ENCODE assay signal across 8 mouse cellular contexts in the genomic region with DNA sequence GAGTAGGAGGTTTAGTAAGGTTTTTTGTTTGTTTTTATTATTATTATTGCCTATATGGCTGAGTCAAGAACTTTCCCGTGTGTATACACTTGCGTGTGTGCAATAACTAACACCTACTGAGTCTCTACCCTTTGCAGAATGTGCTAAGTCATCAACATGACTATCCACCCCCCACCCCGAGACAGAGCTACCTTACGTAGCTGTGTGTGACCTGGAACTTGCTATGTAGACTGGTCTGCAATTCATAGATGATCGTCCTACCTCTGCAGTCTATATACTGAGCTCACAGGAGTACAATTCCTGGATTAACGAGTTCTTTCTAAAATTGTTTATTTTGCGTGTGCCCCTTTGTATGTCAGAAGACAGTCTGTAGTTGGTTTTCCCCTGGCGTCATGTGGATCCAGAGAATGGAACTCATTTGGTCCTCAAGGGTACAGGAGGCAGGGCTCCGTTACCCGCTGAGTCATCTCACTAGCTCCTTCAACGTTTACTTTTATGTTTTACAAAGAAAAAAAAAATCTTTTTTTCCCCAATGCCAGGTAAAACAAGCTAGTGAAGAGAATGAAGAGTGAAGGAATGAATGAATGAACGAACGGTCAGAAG. TPM values are rescaled to one million over a fixed set of nuclear protein-coding genes. Genes with fewer than 3 reads are reported as not detected.
DNase-seq lines count a peak whose midpoint lies in the region; ATAC-seq and TF ChIP-seq lines count a peak whose summit lies in the region.

Gene Usp10 (plus strand): TSS at position 417 of the 603 bp plus-strand sequence.

- H3K36me3 ChIP-seq in lung, embryonic 14.5 days (ENCODE audit: insufficient read depth) = no peaks in the 10 kb centered on the region
- H3K36me3 ChIP-seq in forebrain, postnatal 0 days (ENCODE audit: insufficient read depth) = no peaks in the 10 kb centered on the region
- H3K36me3 ChIP-seq in hindbrain, embryonic 16.5 days (ENCODE audit: control insufficient read depth, insufficient read depth, low read length) = no peaks in the 10 kb centered on the region
- no peaks in the 10 kb centered on the region for H3K36me3 ChIP-seq in liver, embryonic 16.5 days (ENCODE audit: control insufficient read depth, insufficient read depth)

- no peak for DNase-seq in lung, embryonic 14.5 days
- DNase-seq in lung, postnatal 36 days = no peak
- peak; percentile 34 for DNase-seq in adrenal gland, postnatal 14 days
- no peak for DNase-seq in forebrain, postnatal 0 days
- no peak for DNase-seq in cerebellum, adult 9-10 months

- H3K4me3 ChIP-seq in lung, embryonic 14.5 days (ENCODE audit: low read depth, low read length) = peak within 1 kb of the TSS; percentile 79
- H3K4me3 ChIP-seq in forebrain, postnatal 0 days (ENCODE audit: low read depth, low read length) = peak within 1 kb of the TSS; percentile 65
- peak within 1 kb of the TSS; percentile 87 for H3K4me3 ChIP-seq in hindbrain, embryonic 16.5 days (ENCODE audit: low read length)
- H3K4me3 ChIP-seq in liver, embryonic 16.5 days (ENCODE audit: low read depth, low read length) = peak within 1 kb of the TSS; percentile 81

- WGBS in lung, embryonic 14.5 days = 22% methylated on average over 13 of the region's 13 CpGs
- 28% methylated on average over 13 of the region's 13 CpGs for whole genome bisulfite sequencing in forebrain, postnatal 0 days
- 22% methylated on average over 13 of the region's 13 CpGs for WGBS in hindbrain, embryonic 16.5 days
- WGBS in liver, embryonic 16.5 days (ENCODE audit: insufficient replicate concordance) = 17% methylated on average over 13 of the region's 13 CpGs

- H3K27me3 ChIP-seq in lung, embryonic 14.5 days (ENCODE audit: insufficient read depth, low read length) = no peaks in the 10 kb centered on the region
- no peaks in the 10 kb centered on the region for H3K27me3 ChIP-seq in forebrain, postnatal 0 days (ENCODE audit: insufficient read depth, low read length)
- no peaks in the 10 kb centered on the region for H3K27me3 ChIP-seq in hindbrain, embryonic 16.5 days (replicated peaks; ENCODE audit: control insufficient read depth, insufficient read depth, low read length)
- H3K27me3 ChIP-seq in liver, embryonic 16.5 days (ENCODE audit: control insufficient read depth, insufficient read depth, low read depth, low read length) = no peaks in the 10 kb centered on the region

- no peak for TF ChIP-seq CTCF in lung, embryonic 14.5 days (IDR thresholded peaks at IDR 0.05; ENCODE audit: low read depth)
- TF ChIP-seq CTCF in forebrain, postnatal 0 days (IDR thresholded peaks at IDR 0.05; ENCODE audit: low read depth) = no peak

- peak within 1 kb of the TSS; percentile 86 for H3K4me2 ChIP-seq in lung, embryonic 14.5 days
- H3K4me2 ChIP-seq in forebrain, postnatal 0 days (ENCODE audit: low read depth) = peak within 1 kb of the TSS; percentile 81
- peak within 1 kb of the TSS; percentile 77 for H3K4me2 ChIP-seq in hindbrain, embryonic 16.5 days (ENCODE audit: low read length)
- H3K4me2 ChIP-seq in liver, embryonic 16.5 days (ENCODE audit: low read depth, low read length) = peak within 1 kb of the TSS; percentile 93

- peak within 1 kb of the TSS; percentile 91 for H3K9ac ChIP-seq in lung, embryonic 14.5 days
- peak within 1 kb of the TSS; percentile 72 for H3K9ac ChIP-seq in forebrain, postnatal 0 days
- H3K9ac ChIP-seq in hindbrain, embryonic 16.5 days (ENCODE audit: low read depth, low read length) = peak within 1 kb of the TSS; percentile 96
- peak within 1 kb of the TSS; percentile 87 for H3K9ac ChIP-seq in liver, embryonic 16.5 days (ENCODE audit: low read depth, low read length)

- H3K9me3 ChIP-seq in lung, embryonic 14.5 days (ENCODE audit: low read depth, low read length) = no peaks in the 10 kb centered on the region
- H3K9me3 ChIP-seq in forebrain, postnatal 0 days (ENCODE audit: low read length) = no peaks in the 10 kb centered on the region
- H3K9me3 ChIP-seq in hindbrain, embryonic 16.5 days (ENCODE audit: control insufficient read depth, low read length) = no peaks in the 10 kb centered on the region
- no peaks in the 10 kb centered on the region for H3K9me3 ChIP-seq in liver, embryonic 16.5 days (replicated peaks; ENCODE audit: control insufficient read depth, low read length)

- ATAC-seq in lung, embryonic 14.5 days (ENCODE audit: insufficient read depth) = no peak
- peak; percentile 30 for ATAC-seq in forebrain, postnatal 0 days
- peak; percentile 9 for ATAC-seq in hindbrain, embryonic 16.5 days
- ATAC-seq in liver, embryonic 16.5 days (ENCODE audit: low read depth) = peak; percentile 37
- no peak for ATAC-seq in cerebellum, adult (ENCODE audit: insufficient number of reproducible peaks, low FRiP score, low TSS enrichment)

- H3K27ac ChIP-seq in lung, embryonic 14.5 days (ENCODE audit: low read depth) = peak within 1 kb of the TSS; percentile 92
- H3K27ac ChIP-seq in forebrain, postnatal 0 days (ENCODE audit: low read depth, low read length) = peak within 1 kb of the TSS; percentile 95
- H3K27ac ChIP-seq in hindbrain, embryonic 16.5 days (ENCODE audit: low read depth, low read length) = peak within 1 kb of the TSS; percentile 94
- peak within 1 kb of the TSS; percentile 93 for H3K27ac ChIP-seq in liver, embryonic 16.5 days (ENCODE audit: low read length)

- H3K4me1 ChIP-seq in lung, embryonic 14.5 days (ENCODE audit: insufficient read depth) = peaks cover 24% of the 10 kb centered on the region
- H3K4me1 ChIP-seq in forebrain, postnatal 0 days (ENCODE audit: insufficient read depth) = peaks cover 26% of the 10 kb centered on the region
- H3K4me1 ChIP-seq in hindbrain, embryonic 16.5 days (ENCODE audit: control insufficient read depth, insufficient read depth, low read depth, low read length) = peaks cover 37% of the 10 kb centered on the region
- H3K4me1 ChIP-seq in liver, embryonic 16.5 days (ENCODE audit: control insufficient read depth, low read depth, low read length) = peaks cover 50% of the 10 kb centered on the region

RNA-seq across cellular contexts. Expression of gene Usp10, which starts in this region (rescaled TPM):
- polyA plus RNA-seq in lung, embryonic 14.5 days (2014; fragmentation: Nextera tagmentation; extraction: Ambion mirVana) = 142 and 155 TPM in 2 replicates
- total RNA-seq in adrenal gland, postnatal 14 days (2021) = 103 and 109 TPM in 2 replicates
- total RNA-seq in forebrain, postnatal 0 days (2014; rRNA removed) = 68.1 and 77.3 TPM in 2 replicates
- polyA plus RNA-seq in forebrain, postnatal 0 days (2015; fragmentation: Nextera tagmentation; extraction: Ambion mirVana) = 89.6 and 106 TPM in 2 replicates
- 120 and 152 TPM in 2 replicates for polyA plus RNA-seq in hindbrain, embryonic 16.5 days (2015; fragmentation: Nextera tagmentation; extraction: Ambion mirVana)
- polyA plus RNA-seq in liver, embryonic 16.5 days (2015; fragmentation: Nextera tagmentation; extraction: Ambion mirVana) = 66.7 and 75.7 TPM in 2 replicates

Comparison
In these comparisons a context has a peak if more than half of its experiments do, and no peak if none do; other contexts are left out.
1. ATAC-seq: peak in forebrain, postnatal 0 days (single experiment), hindbrain, embryonic 16.5 days (single experiment) and liver, embryonic 16.5 days (single experiment); none in lung, embryonic 14.5 days (single experiment) and cerebellum, adult (single experiment).
2. Peak in every context shown above with its lines, with median percentiles within 50 percentile points of each other: H3K27ac ChIP-seq, H3K4me2 ChIP-seq, H3K4me3 ChIP-seq and H3K9ac ChIP-seq.